Mouse (Mus musculus) CD4-positive, CD25-positive, alpha-beta regulatory T cell (primary cell): ENCODE results near the gene Sall1. TPM values are rescaled to one million over a fixed set of nuclear protein-coding genes. Genes with fewer than 3 reads are reported as not detected.

Experiments
- polyA plus RNA-seq: library from polyadenylated mRNA; unstranded; fragments of 100-300 nt; shearing (Covaris generic); gene quantifications from one replicate; pipeline ENCODE4 v1.2.1, GENCODE M21; 2017

Sall1 gene
- not detected for polyA plus RNA-seq

GRCm38 (mm10) chr8:89043940-89044339 lies at the start of gene Sall1:
Sall1 (minus strand) TSS chr8:89044162.

